In the genomic region with DNA sequence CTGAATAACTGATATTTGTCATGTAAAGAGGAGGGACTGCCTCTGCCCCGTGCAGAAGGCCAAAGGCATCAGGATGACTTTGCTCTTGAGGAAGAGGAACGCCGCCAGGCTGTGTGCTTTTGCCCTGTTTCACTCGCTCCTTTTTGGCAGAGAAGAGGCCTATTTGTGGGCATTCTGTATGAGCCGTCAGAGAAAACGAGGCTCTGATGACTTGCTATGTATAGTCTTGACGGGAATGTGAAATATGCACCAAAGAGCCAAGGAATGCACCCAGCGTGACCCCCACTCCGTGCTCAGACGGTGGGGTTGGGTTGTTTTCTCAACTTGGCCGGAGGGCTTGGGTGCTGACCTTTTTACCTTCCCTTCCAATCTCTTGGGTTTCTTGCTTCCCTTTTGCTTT, we compare ENCODE assay signal across 11 mouse cellular contexts. TPM values are rescaled to one million over a fixed set of nuclear protein-coding genes. Genes with fewer than 3 reads are reported as not detected.
DNase-seq lines count a peak whose midpoint lies in the region; ATAC-seq and TF ChIP-seq lines count a peak whose summit lies in the region.
"Had no signal": no experiment of that assay in that cellular context is flagged by ENCODE, and none has a peak within 500 bp of the region (broad histone marks: within the 10 kb centered on the region; RNA-seq: fewer than 3 reads in every experiment).

No protein-coding gene starts in this region.

- H3K36me3 ChIP-seq in kidney, adult 2 months (ENCODE audit: control insufficient read depth, insufficient read depth, low read length), result no peaks in the 10 kb centered on the region
- H3K36me3 ChIP-seq in heart, embryonic 16.5 days (ENCODE audit: control insufficient read depth, insufficient read depth), result no peaks in the 10 kb centered on the region

- WGBS in kidney, adult 2 months, result 28% methylated on average over 11 of the region's 11 CpGs
- 21% methylated on average over 11 of the region's 11 CpGs for WGBS in heart, embryonic 16.5 days

- peak; percentile 28; the same call in 1 of the 2 replicates for ATAC-seq in heart, embryonic 16.5 days (replicated peaks; ENCODE audit: extremely low read depth, insufficient read depth, low FRiP score)

- peak; percentile 12 for DNase-seq in adrenal gland, postnatal 14 days
- no peak for DNase-seq in adrenal gland, postnatal 10 days
- DNase-seq in kidney, adult 2 months, result peak; percentile 29
- no peak for DNase-seq in kidney, adult 18-20 months
- peak; percentile 31 for DNase-seq in NIH3T3 (ENCODE audit: low read depth)
- DNase-seq in natural killer cell, adult 2 months (ENCODE audit: low spot score in 2 of 2), result no peak
- no peak for DNase-seq in gastrocnemius, postnatal 4 days (ENCODE audit: low spot score in 2 of 2)

- H3K4me3 ChIP-seq in kidney, adult 2 months (ENCODE audit: insufficient read depth, low read depth, low read length), result no peak overlapping the region
- H3K4me3 ChIP-seq in heart, embryonic 16.5 days (ENCODE audit: low read length), result no peak overlapping the region

- TF ChIP-seq POLR2A in kidney, adult 2 months (IDR thresholded peaks at IDR 0.05; ENCODE audit: low read depth, low read length), result no peak

- peaks cover 25% of the 10 kb centered on the region for H3K4me1 ChIP-seq in kidney, adult 2 months (ENCODE audit: control insufficient read depth, insufficient read depth, low read length)
- H3K4me1 ChIP-seq in heart, embryonic 16.5 days (ENCODE audit: control insufficient read depth, insufficient read depth, low read length), result peaks cover 52% of the 10 kb centered on the region

- peak overlapping the region; percentile 54 for H3K4me2 ChIP-seq in heart, embryonic 16.5 days (ENCODE audit: low read depth, low read length)

- no peak overlapping the region; the same call in 1 of the 2 replicates for H3K27ac ChIP-seq in kidney, adult 2 months (ENCODE audit: insufficient read depth, low read depth, low read length)
- peak overlapping the region; percentile 97 for H3K27ac ChIP-seq in heart, embryonic 16.5 days (ENCODE audit: low read length)
- H3K27ac ChIP-seq: macrophage had no signal

- H3K9me3 ChIP-seq in heart, embryonic 16.5 days (replicated peaks; ENCODE audit: control insufficient read depth, low read length), result no peaks in the 10 kb centered on the region

- peak overlapping the region; percentile 39 for H3K9ac ChIP-seq in heart, embryonic 16.5 days (ENCODE audit: low read length)

- H3K27me3 ChIP-seq in kidney, adult 2 months (replicated peaks; ENCODE audit: control insufficient read depth, insufficient read depth, low read length), result no peaks in the 10 kb centered on the region
- H3K27me3 ChIP-seq in heart, embryonic 16.5 days (ENCODE audit: control insufficient read depth, insufficient read depth, low read length), result no peaks in the 10 kb centered on the region

- TF ChIP-seq CTCF in kidney, adult 2 months (conservative IDR thresholded peaks at IDR 0.05; ENCODE audit: insufficient read depth, insufficient read length, low read depth, low read length), result no peak

RNA-seq across cellular contexts. Expression of a gene that starts 44.0 kb away (rescaled TPM):
- 89.7 and 101 TPM in 2 replicates for total RNA-seq in adrenal gland, postnatal 14 days (2021)
- total RNA-seq in adrenal gland, postnatal 10 days (2021), result 100 to 1,000 TPM in 1 of 2 experiments, 10 to 100 TPM in 1; 99.5 to 108 TPM
- polyA plus RNA-seq in kidney, adult 2 months (2012; rRNA removed), result 169 and 195 TPM in 2 replicates
- polyA plus RNA-seq in heart, embryonic 16.5 days (2015; fragmentation: Nextera tagmentation; extraction: Ambion mirVana), result 2.8 and 6.7 TPM in 2 replicates
- total RNA-seq in gastrocnemius, postnatal 4 days (2021), result 10 to 100 TPM; 12.1 to 17.8 TPM
- total RNA-seq: common myeloid progenitor, adult 5-6 weeks; MEL had no signal
- polyA plus RNA-seq: macrophage had no signal

Comparison
In these comparisons a context has a peak if more than half of its experiments do, and no peak if none do; other contexts are left out.
1. DNase-seq: peak in adrenal gland, postnatal 14 days (single experiment), kidney, adult 2 months (single experiment) and NIH3T3 (single experiment); none in adrenal gland, postnatal 10 days (single experiment), kidney, adult 18-20 months (single experiment), natural killer cell, adult 2 months (0 of 2) and gastrocnemius, postnatal 4 days (0 of 2).